8 mouse cellular contexts compared by ENCODE assay signal in the genomic region with DNA sequence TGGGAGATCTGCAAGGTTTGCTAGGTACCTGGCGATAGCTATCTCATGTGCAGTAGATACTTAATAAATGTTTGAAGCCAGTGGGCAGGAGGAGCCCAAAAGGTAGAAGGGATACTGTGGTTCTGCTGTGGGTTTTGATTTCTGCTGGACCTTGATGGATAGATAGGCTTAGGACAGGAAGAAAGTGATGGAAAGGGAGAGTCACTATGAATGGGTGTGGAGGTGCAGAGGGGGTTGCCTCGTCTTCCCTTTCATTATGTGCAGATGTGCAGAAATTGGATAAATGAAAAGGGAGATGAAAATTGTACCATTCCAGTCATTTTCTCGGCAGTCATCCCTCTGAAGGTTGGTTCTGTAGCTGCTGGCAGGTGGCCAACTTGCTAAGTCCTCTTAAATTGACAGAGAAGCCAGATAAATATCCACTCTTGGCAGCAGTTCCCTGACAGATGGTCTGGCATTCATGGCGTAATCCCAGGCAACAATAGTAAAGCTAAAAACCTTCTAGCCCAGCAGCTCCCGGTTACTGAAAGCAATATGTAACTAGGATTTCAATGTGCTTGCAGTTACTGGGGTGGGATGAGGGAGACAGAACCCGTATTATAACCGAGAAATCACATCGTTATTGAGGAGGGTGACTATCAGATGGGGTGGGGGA.
DNase-seq lines count a peak whose midpoint lies in the region; ATAC-seq and TF ChIP-seq lines count a peak whose summit lies in the region.

No protein-coding gene starts in this region.

- H3K36me3 ChIP-seq in midbrain, embryonic 14.5 days (ENCODE audit: control insufficient read depth, insufficient read depth, low read length) = no peaks in the 10 kb centered on the region
- H3K36me3 ChIP-seq in stomach, postnatal 0 days (ENCODE audit: control insufficient read depth, insufficient read depth, low read length) = no peaks in the 10 kb centered on the region

- TF ChIP-seq CTCF in stomach, postnatal 0 days (IDR thresholded peaks at IDR 0.05; ENCODE audit: low read depth) = no peak

- peak overlapping the region; percentile 65 for H3K27ac ChIP-seq in midbrain, embryonic 14.5 days (replicated peaks; ENCODE audit: low read depth, low read length)
- H3K27ac ChIP-seq in stomach, postnatal 0 days (replicated peaks) = no peak overlapping the region

- no peaks in the 10 kb centered on the region for H3K27me3 ChIP-seq in midbrain, embryonic 14.5 days (ENCODE audit: control insufficient read depth, insufficient read depth, low read length)
- H3K27me3 ChIP-seq in stomach, postnatal 0 days (ENCODE audit: control insufficient read depth, insufficient read depth, low read length) = no peaks in the 10 kb centered on the region

- peak; percentile 22 for DNase-seq in kidney, postnatal 10 days
- DNase-seq in kidney, adult 18-20 months = no peak
- peak; percentile 99 for DNase-seq in cerebellum, adult 9-10 months
- peak; percentile 78 to 93 for DNase-seq in frontal cortex, adult 2 months (ENCODE audit: extremely low spot score in 1 of 2, low spot score in 1 of 2)
- peak; percentile 75 to 87 for DNase-seq in layer of hippocampus, postnatal 14 days (ENCODE audit: low spot score in 2 of 2)
- peak; percentile 93 for DNase-seq in midbrain, embryonic 14.5 days
- peak; percentile 22 for DNase-seq in stomach, postnatal 0 days (ENCODE audit: low spot score)

- peaks cover 13% of the 10 kb centered on the region for H3K4me1 ChIP-seq in midbrain, embryonic 14.5 days (ENCODE audit: control insufficient read depth, insufficient read depth, low read length)
- H3K4me1 ChIP-seq in stomach, postnatal 0 days (replicated peaks; ENCODE audit: control insufficient read depth, insufficient read depth) = no peaks in the 10 kb centered on the region

- 12% methylated on average over 8 of the region's 8 CpGs for WGBS in midbrain, embryonic 14.5 days
- 26% methylated on average over 8 of the region's 8 CpGs for WGBS in stomach, postnatal 0 days

- H3K9me3 ChIP-seq in midbrain, embryonic 14.5 days (ENCODE audit: control insufficient read depth, low read length) = no peaks in the 10 kb centered on the region
- no peaks in the 10 kb centered on the region for H3K9me3 ChIP-seq in stomach, postnatal 0 days (ENCODE audit: control insufficient read depth, low read length)

- no peak overlapping the region for H3K9ac ChIP-seq in midbrain, embryonic 14.5 days (replicated peaks; ENCODE audit: low read length)
- no peak overlapping the region for H3K9ac ChIP-seq in stomach, postnatal 0 days (ENCODE audit: low read length)

- no peak overlapping the region for H3K4me3 ChIP-seq in midbrain, embryonic 14.5 days (replicated peaks; ENCODE audit: low read depth, low read length)
- no peak overlapping the region for H3K4me3 ChIP-seq in stomach, postnatal 0 days (ENCODE audit: low read depth, low read length)

- H3K4me2 ChIP-seq in midbrain, embryonic 14.5 days (ENCODE audit: low read length) = 0 out of 2 replicates have a peak overlapping the region, but pooled peaks have one; percentile 1
- H3K4me2 ChIP-seq in stomach, postnatal 0 days (replicated peaks; ENCODE audit: low read depth) = peak overlapping the region; percentile 25; the same call in 1 of the 2 replicates

- no peak for TF ChIP-seq EP300 in stomach, postnatal 0 days (optimal IDR thresholded peaks at IDR 0.05)

- ATAC-seq in midbrain, embryonic 14.5 days (ENCODE audit: low FRiP score, low TSS enrichment) = peak; percentile 83; the same call in 1 of the 2 replicates
- no peak for ATAC-seq in stomach, postnatal 0 days (ENCODE audit: low FRiP score, low TSS enrichment)
- ATAC-seq in CD4-positive, CD25-positive, alpha-beta regulatory T cell, adult 4 months = no peak
